Mouse (Mus musculus) intestine, embryonic 14.5 days (tissue): ENCODE measurements around the gene Apobec3. TPM values are rescaled to one million over a fixed set of nuclear protein-coding genes. Genes with fewer than 3 reads are reported as not detected.
"Not testable (repeated sequence)": the region's sequence is repeated elsewhere in the genome, so short reads cannot be mapped to it uniquely, and the experiment has no call there.

Experiments used
- ATAC-seq: fragments of 200-750 bp; cut with Nextera tagmentation; replicated peaks from 2 replicates; pipeline ENCODE4 v1.8.0; 2017; ENCODE audit warnings: low read depth, moderate number of reproducible peaks, moderate TSS enrichment, moderate library complexity; ENCODE audit not compliant: low FRiP score, low TSS enrichment
- DNase-seq: peaks from one replicate; pipeline ENCODE4 v3.0.0-alpha.2; 2018; ENCODE audit warnings: low spot score
- H3K27ac ChIP-seq: fragments of 300-500 bp; sonication (generic); 2 replicates; pipeline ENCODE4 v1.5.1; 2014; ENCODE audit warnings: low read depth, mild to moderate bottlenecking, control low read depth
- H3K27me3 ChIP-seq: fragments of 300-500 bp; sonication (generic); replicated peaks from 2 replicates; pipeline ENCODE4 v1.6.1; 2014; ENCODE audit warnings: low read length, control low read depth; ENCODE audit not compliant: control insufficient read depth, insufficient read depth
- H3K36me3 ChIP-seq: fragments of 300-500 bp; sonication (generic); 2 replicates; pipeline ENCODE4 v1.6.1; 2014; ENCODE audit warnings: low read length, control low read depth; ENCODE audit not compliant: control insufficient read depth, insufficient read depth
- H3K4me1 ChIP-seq: fragments of 300-500 bp; sonication (generic); replicated peaks from 2 replicates; pipeline ENCODE4 v1.6.1; 2014; ENCODE audit warnings: low read length, control low read depth, mixed read lengths; ENCODE audit not compliant: control insufficient read depth, insufficient read depth
- H3K4me2 ChIP-seq: fragments of 300-500 bp; sonication (generic); 2 replicates; pipeline ENCODE4 v1.6.1; 2014; ENCODE audit warnings: low read length
- H3K4me3 ChIP-seq: fragments of 300-500 bp; sonication (generic); 2 replicates; pipeline ENCODE4 v1.5.1; 2014; ENCODE audit warnings: low read depth, low read length, control low read depth, mixed read lengths
- H3K9ac ChIP-seq: fragments of 300-500 bp; sonication (generic); 2 replicates; pipeline ENCODE4 v1.6.1; 2014; ENCODE audit warnings: mild to moderate bottlenecking, low read length
- H3K9me3 ChIP-seq: fragments of 300-500 bp; sonication (generic); 2 replicates; pipeline ENCODE4 v1.6.1; 2016; ENCODE audit warnings: low read length, control low read depth; ENCODE audit not compliant: control insufficient read depth
- WGBS: fragments of 180-500 bp; shearing (Covaris S2); extraction: QIAGEN DNeasy Blood & Tissue Kit; methylation state at CpG from one replicate; pipeline ENCODE4 v1.1.7; 2014; 5-methylcytosine and 5-hydroxymethylcytosine counted together
- polyA plus RNA-seq: library from polyadenylated mRNA; unstranded; fragments of >200 nt; fragmentation: Nextera tagmentation; extraction: Ambion mirVana; gene quantifications from 2 replicates; pipeline ENCODE4 v1.2.1, GENCODE M21; 2014

The Apobec3 gene
- polyA plus RNA-seq, 1 experiment from 2014 or later: 11.3 TPM

DNA sequence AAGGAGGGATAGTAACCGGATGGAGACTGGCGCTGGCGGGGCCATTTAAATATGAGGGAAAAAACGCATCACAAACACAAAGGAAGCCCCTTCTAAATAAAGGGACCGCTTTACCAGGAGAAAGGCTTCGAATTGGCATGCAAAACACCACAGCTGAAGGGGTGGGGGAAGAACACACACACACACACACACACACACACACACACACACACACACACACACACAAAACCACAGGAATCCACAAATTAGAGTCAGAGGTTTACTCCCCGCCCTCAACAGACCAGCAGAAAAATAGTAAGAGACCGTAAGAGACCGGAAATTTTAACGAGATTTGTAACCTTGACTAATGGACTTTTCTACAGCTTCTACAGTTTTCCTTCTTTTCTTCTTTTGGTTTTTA is 43.3 kb downstream of the Apobec3 start:
- Histone ChIP-seq H3K9ac (no peak overlapping the region), H3K4me2 (no peak overlapping the region), H3K27me3 (peaks cover 41% of the 10 kb centered on the region), H3K9me3 (no peaks in the 10 kb centered on the region), H3K36me3 (no peaks in the 10 kb centered on the region), H3K4me1 (peaks cover 2% of the 10 kb centered on the region; the same call in 1 of the 2 replicates), H3K27ac (no peak overlapping the region), H3K4me3 (no peak overlapping the region)
- ATAC-seq (no peak), DNase-seq (no peak)
- 11% methylated on average over 10 of the region's 10 CpGs for WGBS

GRCm38 (mm10) chr15:79935654-79936373 is 44.4 kb downstream of the Apobec3 start:
- no peak overlapping the region for H3K27ac ChIP-seq
- WGBS: 40% methylated on average over 9 of the region's 9 CpGs
- no peak overlapping the region for H3K9ac ChIP-seq
- DNase-seq (no peak), ATAC-seq (no peak)
- no peaks in the 10 kb centered on the region for H3K9me3 ChIP-seq
- H3K4me1 ChIP-seq: peaks cover 2% of the 10 kb centered on the region; the same call in 1 of the 2 replicates
- H3K4me3 ChIP-seq: no peak overlapping the region
- H3K4me2 ChIP-seq: no peak overlapping the region
- H3K36me3 ChIP-seq: no peaks in the 10 kb centered on the region
- H3K27me3 ChIP-seq: peaks cover 41% of the 10 kb centered on the region

- no peak overlapping the region for H3K4me2 ChIP-seq
- H3K9ac ChIP-seq: no peak overlapping the region
- no peak overlapping the region for H3K4me3 ChIP-seq
- peaks cover 41% of the 10 kb centered on the region for H3K27me3 ChIP-seq
- H3K36me3 ChIP-seq: no peaks in the 10 kb centered on the region
- peaks cover 2% of the 10 kb centered on the region; the same call in 1 of the 2 replicates for H3K4me1 ChIP-seq
- ATAC-seq (no peak), DNase-seq (no peak)
- H3K27ac ChIP-seq: no peak overlapping the region
- no peaks in the 10 kb centered on the region for H3K9me3 ChIP-seq
- 70% methylated on average over 7 of the region's 7 CpGs for WGBS
Observed at GRCm38 (mm10) chr15:79936374-79936751, 44.9 kb downstream of the Apobec3 start.

DNA sequence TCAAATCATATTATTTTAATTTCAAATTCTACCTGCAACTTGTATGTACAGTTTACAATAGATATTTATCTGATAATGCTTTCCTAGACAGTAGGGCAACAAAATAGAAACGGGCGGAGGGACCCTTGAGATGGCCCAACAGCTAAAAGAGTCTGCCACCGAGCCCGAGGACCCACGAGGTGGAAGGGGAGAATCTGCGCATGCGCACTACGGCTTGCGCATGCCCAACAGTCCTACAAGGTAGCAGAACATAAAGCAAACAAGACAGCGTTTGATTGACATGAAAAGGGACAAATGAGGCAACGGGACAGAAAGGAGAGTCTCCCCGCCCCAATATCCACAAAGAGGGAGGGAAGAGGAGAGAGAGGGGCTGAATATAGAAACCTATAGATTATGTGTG is 47.6 kb downstream of the Apobec3 start:
- 0 out of 2 replicates have a peak, but pooled peaks cover 2% of the 10 kb centered on the region for H3K4me1 ChIP-seq
- WGBS: 86% methylated on average over 12 of the region's 12 CpGs
- ATAC-seq: no peak

DNA sequence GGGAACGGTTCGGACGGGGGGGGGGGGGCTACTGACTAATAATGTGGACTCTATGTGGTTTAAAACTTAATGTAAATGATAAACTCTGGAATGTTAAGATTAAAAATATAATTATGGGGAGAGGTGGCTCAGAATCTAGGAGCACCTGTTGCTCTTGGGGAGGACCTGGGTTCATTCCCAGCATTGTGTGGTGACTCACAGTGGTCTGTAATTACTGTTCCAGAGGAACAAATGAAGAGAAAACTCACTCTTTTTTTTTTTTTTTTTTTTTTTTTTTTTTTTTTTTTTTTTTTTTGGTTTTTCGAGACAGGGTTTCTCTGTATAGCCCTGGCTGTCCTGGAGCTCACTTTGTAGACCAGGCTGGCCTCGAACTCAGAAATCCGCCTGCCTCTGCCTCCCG is 48.0 kb downstream of the Apobec3 start:
- DNase-seq, H3K36me3 ChIP-seq, H3K9me3 ChIP-seq, H3K9ac ChIP-seq, H3K27ac ChIP-seq, ATAC-seq, H3K4me3 ChIP-seq, H3K4me1 ChIP-seq, H3K4me2 ChIP-seq: not testable (repeated sequence)
- peaks cover 13% of the 10 kb centered on the region for H3K27me3 ChIP-seq
- 88% methylated on average over 6 of the region's 7 CpGs for WGBS

More for the DNA sequence above, 47.6 kb downstream of the Apobec3 start:
- no peaks in the 10 kb centered on the region for H3K9me3 ChIP-seq
- H3K4me3 ChIP-seq: no peak overlapping the region
- peaks cover 17% of the 10 kb centered on the region for H3K27me3 ChIP-seq
- H3K36me3 ChIP-seq: no peaks in the 10 kb centered on the region
- no peak overlapping the region for H3K27ac ChIP-seq
- H3K4me2 ChIP-seq: no peak overlapping the region
- no peak for DNase-seq
- H3K9ac ChIP-seq: no peak overlapping the region

- no peak overlapping the region for H3K4me2 ChIP-seq
- H3K9ac ChIP-seq: no peak overlapping the region
- peaks cover 8% of the 10 kb centered on the region for H3K27me3 ChIP-seq
- DNase-seq: no peak
- no peak overlapping the region for H3K4me3 ChIP-seq
- 86% methylated on average over 16 of the region's 16 CpGs for WGBS
- H3K4me1 ChIP-seq: no peaks in the 10 kb centered on the region
- no peaks in the 10 kb centered on the region for H3K9me3 ChIP-seq
- no peak overlapping the region for H3K27ac ChIP-seq
- no peaks in the 10 kb centered on the region for H3K36me3 ChIP-seq
- ATAC-seq: no peak
Observed at GRCm38 (mm10) chr15:79939913-79940312, 48.5 kb downstream of the Apobec3 start.

DNA sequence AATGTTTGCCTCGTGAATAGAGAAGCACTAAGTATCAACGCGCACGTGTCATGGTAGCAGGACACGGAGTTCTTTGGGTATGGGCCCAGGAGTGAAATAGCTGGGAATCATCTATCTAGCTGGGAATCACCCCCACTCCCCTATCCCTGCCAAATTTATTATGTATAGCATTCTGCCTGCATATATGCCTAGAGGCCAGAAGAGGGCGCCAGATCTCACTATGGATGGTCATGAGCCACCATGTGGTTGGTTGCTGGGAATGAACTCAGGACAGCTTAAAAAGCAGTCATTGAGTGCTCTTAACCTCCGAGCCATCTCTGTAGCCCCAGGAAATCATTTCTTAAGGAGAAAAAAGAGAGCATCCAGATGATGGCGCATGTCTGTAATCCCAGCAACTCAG is 49.5 kb downstream of the Apobec3 start:
- DNase-seq (no peak), ATAC-seq (no peak)
- Histone ChIP-seq H3K4me1 (no peaks in the 10 kb centered on the region), H3K36me3 (no peaks in the 10 kb centered on the region), H3K9ac (no peak overlapping the region), H3K27ac (no peak overlapping the region), H3K4me3 (no peak overlapping the region), H3K27me3 (peaks cover 1% of the 10 kb centered on the region; the same call in 1 of the 2 replicates), H3K4me2 (no peak overlapping the region), H3K9me3 (no peaks in the 10 kb centered on the region)
- WGBS: 27% methylated on average over 8 of the region's 8 CpGs

DNA sequence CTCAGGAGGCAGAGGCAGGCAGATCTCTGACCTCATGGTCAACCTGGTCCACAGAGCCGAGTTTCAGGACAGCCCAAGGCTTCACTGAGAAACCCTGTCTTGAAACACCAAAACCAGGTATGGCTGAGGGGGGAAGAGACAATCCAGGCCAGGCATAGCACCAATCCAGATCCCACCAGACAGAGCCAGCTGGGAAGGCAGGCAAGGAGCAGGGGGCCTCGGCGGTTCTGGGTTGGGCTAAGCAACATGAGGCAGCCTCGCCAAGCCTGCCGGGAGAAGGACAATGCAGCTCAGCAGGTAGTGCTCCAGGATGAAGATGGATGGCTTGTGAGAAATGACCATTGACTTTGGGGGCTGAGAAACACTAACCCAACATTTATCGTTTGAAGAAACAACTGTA is 51.1 kb downstream of the Apobec3 start:
- H3K4me2 ChIP-seq: no peak overlapping the region
- no peak overlapping the region for H3K4me3 ChIP-seq
- no peak for ATAC-seq
- H3K9me3 ChIP-seq: no peaks in the 10 kb centered on the region; the same call in 1 of the 2 replicates
- no peak for DNase-seq
- 82% methylated on average over 6 of the region's 6 CpGs for WGBS
- no peak overlapping the region for H3K9ac ChIP-seq
- H3K36me3 ChIP-seq: no peaks in the 10 kb centered on the region
- no peaks in the 10 kb centered on the region for H3K4me1 ChIP-seq
- no peak overlapping the region for H3K27ac ChIP-seq
- no peaks in the 10 kb centered on the region; the same call in 1 of the 2 replicates for H3K27me3 ChIP-seq

DNA sequence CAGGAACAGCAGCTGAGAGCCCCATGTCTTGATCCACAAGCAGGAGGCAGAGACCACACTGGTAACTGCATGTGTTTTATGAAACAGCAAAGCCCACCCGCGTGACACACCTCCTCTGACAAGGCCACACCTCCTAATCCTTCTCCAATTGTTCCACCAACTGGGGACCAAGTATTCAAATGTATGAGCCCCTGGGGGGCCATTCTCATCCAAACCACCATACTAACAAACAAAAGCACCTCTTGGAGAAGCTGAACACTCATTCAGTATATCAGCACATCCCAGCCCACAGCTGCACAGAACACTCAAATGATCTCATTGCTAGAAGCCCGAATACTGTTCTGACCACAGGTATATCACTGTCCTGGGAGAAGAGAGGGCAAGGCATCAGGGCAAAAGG is 52.1 kb downstream of the Apobec3 start:
- 86% methylated on average over 3 of the region's 3 CpGs for WGBS
- H3K27me3 ChIP-seq: no peaks in the 10 kb centered on the region
- H3K9ac ChIP-seq: no peak overlapping the region
- H3K27ac ChIP-seq: no peak overlapping the region
- no peak overlapping the region for H3K4me3 ChIP-seq
- H3K36me3 ChIP-seq: no peaks in the 10 kb centered on the region
- DNase-seq (no peak), ATAC-seq (no peak)
- H3K9me3 ChIP-seq: no peaks in the 10 kb centered on the region; the same call in 1 of the 2 replicates
- H3K4me1 ChIP-seq: no peaks in the 10 kb centered on the region
- H3K4me2 ChIP-seq: no peak overlapping the region
